Mouse (Mus musculus): ENCODE results near the gene Arhgap22. TPM values are rescaled to one million over a fixed set of nuclear protein-coding genes. Genes with fewer than 3 reads are reported as not detected.

The Arhgap22 gene
- polyA plus RNA-seq, 1 experiment from 2014 or later = 7.6 TPM

DNA sequence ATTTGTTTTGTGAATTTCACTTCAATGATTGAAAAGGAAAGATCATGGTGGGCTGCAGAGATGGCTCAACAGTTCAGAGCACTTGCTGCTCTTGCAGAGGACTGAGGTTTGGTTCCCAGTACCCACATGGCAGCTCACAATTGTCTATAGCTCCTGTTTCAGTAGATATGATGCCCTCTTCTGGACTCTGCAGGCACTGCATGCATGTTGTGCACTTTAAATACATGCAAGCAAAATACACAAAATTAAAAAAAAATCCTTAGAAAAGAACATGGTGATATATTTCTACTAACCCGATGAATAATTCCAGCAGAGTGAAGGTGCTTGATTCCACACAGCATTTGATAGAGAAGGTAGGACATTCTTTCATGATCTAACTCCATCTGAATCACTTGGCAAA lies 188.5 kb downstream of the Arhgap22 start:
- ATAC-seq (ENCODE audit: low FRiP score, low read depth) = no peak
- Histone ChIP-seq H3K36me3 (peaks cover 10% of the 10 kb centered on the region), H3K27me3 (replicated peaks) (no peaks in the 10 kb centered on the region), H3K4me2 (replicated peaks) (no peak overlapping the region), H3K9ac (no peak overlapping the region), H3K27ac (no peak overlapping the region), H3K9me3 (no peaks in the 10 kb centered on the region), H3K4me1 (no peaks in the 10 kb centered on the region), H3K4me3 (no peak overlapping the region)
- 100% methylated on average over 1 of the region's 1 CpGs for WGBS

DNA sequence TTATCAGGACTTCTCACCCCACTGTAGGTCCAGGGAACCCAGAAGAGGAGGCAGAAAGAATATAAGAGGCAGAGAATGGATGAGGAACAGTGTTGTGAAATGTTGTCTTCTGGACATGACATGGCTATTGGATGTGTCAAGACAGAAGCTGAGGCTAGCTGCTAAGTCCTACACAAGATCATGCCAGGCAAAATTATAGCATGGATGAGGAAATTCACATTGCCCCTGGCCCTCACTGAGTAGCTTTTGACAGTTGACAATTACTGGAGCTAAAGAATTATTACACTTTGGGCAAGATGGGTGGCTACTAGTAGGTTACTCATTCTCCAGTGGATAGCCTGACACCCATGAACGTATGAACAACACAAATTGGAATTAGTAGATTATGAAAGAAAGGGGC lies 201.9 kb downstream of the Arhgap22 start:
- H3K4me3 ChIP-seq = no peak overlapping the region
- no peaks in the 10 kb centered on the region for H3K4me1 ChIP-seq
- no peaks in the 10 kb centered on the region for H3K9me3 ChIP-seq
- H3K27ac ChIP-seq = no peak overlapping the region
- WGBS = 88% methylated on average over 1 of the region's 1 CpGs
- ATAC-seq (ENCODE audit: low FRiP score, low read depth) = no peak
- H3K4me2 ChIP-seq (replicated peaks) = no peak overlapping the region
- no peaks in the 10 kb centered on the region for H3K36me3 ChIP-seq
- H3K27me3 ChIP-seq (replicated peaks) = no peaks in the 10 kb centered on the region
- H3K9ac ChIP-seq = no peak overlapping the region

DNA sequence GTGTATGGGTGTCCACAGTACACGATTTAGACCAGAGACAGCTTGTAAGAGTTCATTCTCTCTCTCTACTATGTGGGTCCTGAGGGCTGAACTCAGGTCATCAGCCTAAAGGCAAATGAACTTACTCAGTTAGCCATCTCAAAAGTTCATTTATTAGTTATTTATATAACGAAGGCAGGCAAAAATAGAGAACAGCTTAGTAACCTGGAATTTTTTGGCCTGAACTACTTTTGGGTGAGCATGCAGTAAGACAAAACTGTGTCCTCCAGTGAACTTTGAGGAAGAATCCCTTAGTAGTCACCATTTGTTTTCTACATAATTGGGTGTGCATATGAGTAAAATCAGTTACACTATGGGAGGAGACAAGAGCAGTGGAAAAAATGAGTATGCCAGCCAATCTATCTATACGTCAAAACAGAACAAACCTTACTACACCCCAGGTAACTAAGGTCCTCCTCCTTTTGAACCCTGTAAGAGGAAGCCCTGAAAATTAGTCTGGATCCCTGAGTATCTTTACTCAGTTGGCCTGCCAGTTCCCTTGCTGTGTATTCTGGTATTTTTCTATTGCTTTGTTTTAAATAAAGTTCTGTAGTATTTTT lies 204.6 kb downstream of the Arhgap22 start:
- Histone ChIP-seq H3K36me3 (no peaks in the 10 kb centered on the region), H3K27me3 (replicated peaks) (no peaks in the 10 kb centered on the region), H3K9me3 (no peaks in the 10 kb centered on the region), H3K4me1 (no peaks in the 10 kb centered on the region), H3K4me3 (no peak overlapping the region), H3K4me2 (replicated peaks) (no peak overlapping the region), H3K27ac (no peak overlapping the region), H3K9ac (no peak overlapping the region)
- 91% methylated on average over 3 of the region's 3 CpGs for WGBS
- no peak for ATAC-seq (ENCODE audit: low FRiP score, low read depth)

Other genes starting within 250 kb of the Arhgap22 start
- 0.16 and 0.43 TPM in 2 replicates for gene Lrrc18, start 222.6 kb upstream of the Arhgap22 start, polyA plus RNA-seq (2016; fragmentation: Nextera tagmentation; extraction: Ambion mirVana)
- 0.11 and 0.62 TPM in 2 replicates for gene Wdfy4, start 28.5 kb upstream of the Arhgap22 start, polyA plus RNA-seq (2016; fragmentation: Nextera tagmentation; extraction: Ambion mirVana)
- 32.7 and 34.6 TPM in 2 replicates for gene Mapk8, start 233.1 kb downstream of the Arhgap22 start, polyA plus RNA-seq (2016; fragmentation: Nextera tagmentation; extraction: Ambion mirVana)

All from neural tube, embryonic 12.5 days (tissue).